Mouse (Mus musculus): Measurements from ENCODE around the gene Gopc.
"Not testable (repeated sequence)": the region's sequence is repeated elsewhere in the genome, so short reads cannot be mapped to it uniquely, and the experiment has no call there.

Gopc gene

DNA sequence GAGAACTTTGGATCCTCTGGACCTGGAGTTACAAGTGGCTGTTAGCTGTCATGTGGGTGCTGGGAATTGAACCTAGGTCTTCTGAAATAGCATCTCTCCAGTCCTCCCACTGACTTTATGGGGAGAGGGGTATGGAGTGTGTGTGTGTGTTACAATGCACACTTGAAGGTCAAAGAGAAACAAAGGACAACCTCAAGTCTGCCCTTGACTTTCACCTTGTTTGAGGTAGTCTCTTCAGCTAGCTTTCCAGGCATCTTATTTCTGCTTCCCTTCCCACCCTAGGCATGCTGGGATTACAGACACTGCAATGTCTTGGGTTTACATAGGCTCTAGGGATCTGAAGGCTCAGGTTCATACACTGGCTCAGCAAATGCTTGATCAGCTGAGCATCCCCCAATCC is 79.7 kb downstream of the Gopc start:
- DNase-seq (ENCODE audit: low read depth, low spot score) = peak; percentile 70

GRCm38 (mm10) chr10:52301766-52302165 is 80.2 kb downstream of the Gopc start:
- DNase-seq (ENCODE audit: low read depth, low spot score) = peak; percentile 73

- DNase-seq (ENCODE audit: low read depth, low spot score) = peak; percentile 70
Measured at GRCm38 (mm10) chr10:52298568-52298967, 83.4 kb downstream of the Gopc start.

DNA sequence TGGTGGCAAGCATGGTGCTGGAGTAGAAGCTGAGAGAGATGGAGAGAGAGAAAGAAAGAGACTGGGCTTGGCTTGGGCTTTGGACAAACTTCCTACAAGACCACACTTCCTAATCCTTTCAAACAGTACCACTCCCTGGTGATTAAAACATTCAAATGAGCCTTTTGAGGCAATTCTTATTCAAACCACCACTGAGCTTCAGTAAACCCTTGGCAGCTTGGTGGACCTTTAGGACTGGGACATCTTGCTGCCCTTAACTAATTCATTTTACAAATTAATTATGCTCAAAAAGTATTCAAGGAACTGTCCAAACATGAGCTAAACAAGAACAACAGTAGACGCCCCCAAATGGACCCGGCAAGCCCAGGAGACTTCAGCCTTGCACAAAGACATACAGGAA is 86.0 kb downstream of the Gopc start:
- peak; percentile 64 for DNase-seq (ENCODE audit: low read depth, low spot score)

- no peak for DNase-seq (ENCODE audit: low read depth, low spot score)
Measured at GRCm38 (mm10) chr10:52293921-52294577, 87.9 kb downstream of the Gopc start.

DNA sequence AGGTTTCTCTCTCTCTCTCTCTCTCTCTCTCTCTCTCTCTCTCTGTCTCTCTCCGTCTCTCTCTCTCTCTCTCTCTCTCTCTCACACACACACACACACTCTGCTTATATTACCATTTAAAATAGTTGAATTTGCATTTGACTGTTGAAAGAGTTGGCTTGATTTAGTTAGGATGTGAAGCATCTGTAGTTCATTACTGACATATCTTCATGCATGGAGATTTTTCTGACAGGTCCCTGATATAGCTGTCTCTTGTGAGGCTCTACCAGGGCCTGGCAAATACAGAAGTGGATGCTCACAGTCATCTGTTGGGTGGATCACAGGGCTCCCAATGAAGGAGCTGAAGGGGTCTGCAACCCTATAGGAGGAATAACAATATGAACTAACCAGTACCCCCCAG is 89.5 kb downstream of the Gopc start:
- DNase-seq (ENCODE audit: low read depth, low spot score) = not testable (repeated sequence)

DNA sequence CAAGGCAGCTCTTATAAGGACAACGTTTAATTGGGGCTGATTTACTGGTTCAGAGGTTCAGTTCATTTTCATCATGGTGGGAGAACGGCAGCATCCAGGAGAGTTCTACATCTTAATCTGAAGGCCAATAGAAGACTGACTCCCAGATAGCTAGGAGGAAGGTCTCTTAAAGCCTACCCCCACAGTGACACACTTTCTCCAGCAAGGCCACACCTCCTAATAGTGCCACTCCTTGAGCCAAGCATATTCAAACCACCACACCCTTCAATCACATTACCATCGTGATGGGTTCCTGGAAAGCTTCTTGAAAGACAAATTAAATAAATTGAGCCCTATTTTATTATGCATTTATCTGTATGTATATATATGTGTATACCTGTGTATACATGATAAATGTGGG is 92.7 kb downstream of the Gopc start:
- peak; percentile 81 for DNase-seq (ENCODE audit: low read depth, low spot score)

- DNase-seq (ENCODE audit: low read depth, low spot score) = no peak
Measured at GRCm38 (mm10) chr10:52287852-52288533, 93.9 kb downstream of the Gopc start.

All from ES-CJ7 (cell line).